Mouse (Mus musculus): ENCODE results near the gene Pde4b.

DNA sequence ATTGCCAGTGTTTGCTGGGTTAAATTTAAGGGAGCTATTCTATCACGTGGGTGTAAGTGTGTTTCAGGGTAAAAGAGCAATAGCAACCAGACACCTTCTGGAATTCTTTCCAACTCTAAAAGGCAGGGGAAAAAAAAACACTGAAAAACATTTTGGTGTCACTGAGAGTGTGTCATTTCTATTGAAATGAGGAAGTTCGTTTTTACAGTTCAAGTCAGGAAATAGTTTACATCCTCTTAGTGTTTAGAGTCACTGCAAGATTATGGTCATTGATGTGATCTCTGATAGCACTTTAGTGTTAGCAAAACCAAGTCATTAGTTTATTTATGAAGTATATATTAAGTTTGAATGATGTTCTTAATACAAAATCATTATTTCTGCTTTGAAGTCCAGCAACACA is 559.7 kb downstream of the Pde4b start:
- TF ChIP-seq CTCF (IDR thresholded peaks at IDR 0.05; ENCODE audit: extremely low read depth, insufficient read depth, low read length): no peak
- no peak for TF ChIP-seq POLR2A (IDR thresholded peaks at IDR 0.05; ENCODE audit: extremely low read depth, insufficient read depth, low read length)
